Mouse (Mus musculus): Measurements from ENCODE around the gene Nxph4. TPM values are rescaled to one million over a fixed set of nuclear protein-coding genes. Genes with fewer than 3 reads are reported as not detected.

The Nxph4 gene
- total RNA-seq (2021) = 10 to 100 TPM; 13.6 to 14.0 TPM
- long read RNA-seq, experiment 1, transcript Nxph4-201 (2 exons, 1,675 nt) = major isoform, 9 of 11 reads
- long read RNA-seq, experiment 1, partial matches to known transcripts = 0 of 11 reads
- long read RNA-seq, experiment 1, other reads (novel, unspliced or antisense) = 2 of 11 reads
- long read RNA-seq, experiment 2, transcript Nxph4-201 (2 exons, 1,675 nt) = major isoform, 8 of 9 reads
- long read RNA-seq, experiment 2, partial matches to known transcripts = 0 of 9 reads
- long read RNA-seq, experiment 2, other reads (novel, unspliced or antisense) = 1 of 9 reads

DNA sequence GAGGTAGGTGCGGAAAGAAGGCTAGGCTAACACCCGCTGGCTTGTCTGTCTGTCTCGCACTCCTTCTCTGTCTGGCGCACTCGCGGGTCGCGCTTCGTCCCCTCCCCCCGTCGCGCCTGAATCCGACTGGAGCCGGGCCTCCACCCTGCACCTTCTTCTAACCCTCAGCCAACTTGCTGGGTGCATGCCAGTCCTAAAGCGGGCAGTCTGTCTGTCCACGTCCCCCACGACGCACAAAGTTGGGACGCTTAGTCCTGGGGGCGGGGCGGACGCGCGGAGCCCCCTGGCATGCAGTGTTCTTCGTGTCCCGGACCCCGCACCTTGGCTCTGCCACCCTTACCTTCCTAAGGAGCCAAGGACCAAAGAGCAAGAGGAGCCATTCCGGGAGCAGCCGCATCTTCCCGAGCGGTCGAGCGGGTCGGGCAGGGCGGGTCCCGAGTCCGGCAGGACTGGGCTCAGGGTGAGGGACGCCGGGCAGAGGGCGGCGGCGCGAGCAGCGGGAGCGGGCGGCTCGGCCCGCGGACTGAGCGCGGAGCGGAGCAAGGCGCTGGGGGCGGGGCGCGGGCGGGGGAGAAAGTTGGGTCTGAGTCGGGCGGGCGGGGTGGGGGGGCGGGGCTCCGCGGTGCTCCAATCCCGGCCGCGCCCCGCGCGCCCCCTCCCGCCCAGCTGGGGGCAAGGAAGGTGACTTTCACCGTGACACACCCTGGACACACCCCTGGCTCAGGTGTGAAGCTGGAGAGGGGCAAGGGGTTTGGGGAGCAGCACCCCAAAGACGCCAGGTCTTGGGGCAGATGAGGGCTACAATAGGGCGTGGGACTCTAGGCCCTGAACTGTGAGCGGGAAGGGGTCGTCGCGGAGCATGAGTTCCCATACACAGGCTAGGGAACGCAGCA lies at the start of gene Nxph4:
Nxph4 (minus strand) TSS at position 524 of the 893 bp plus-strand sequence.
- DNase-seq (ENCODE audit: low spot score in 2 of 2) = no peak

DNA sequence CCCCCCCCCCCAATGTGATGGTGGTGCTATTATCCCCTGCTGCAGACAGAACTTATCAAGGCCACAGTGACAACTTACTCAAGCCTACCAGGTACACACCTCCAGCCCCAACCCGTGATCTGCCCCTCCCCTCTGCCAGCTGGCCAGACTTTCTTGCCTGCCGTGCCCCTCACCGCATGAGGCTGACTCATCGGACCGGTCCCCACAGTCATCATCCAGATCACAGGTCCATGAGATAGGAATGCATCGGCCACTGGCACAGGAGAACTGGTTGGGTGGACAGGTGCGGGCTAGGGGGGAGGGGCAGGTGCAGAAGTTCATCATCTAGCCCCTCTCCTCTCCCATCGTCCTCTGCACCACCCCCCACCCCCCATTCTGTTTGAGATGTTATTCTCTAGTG lies 49.3 kb upstream of the Nxph4 start:
- no peak for DNase-seq (ENCODE audit: low spot score in 2 of 2)

DNA sequence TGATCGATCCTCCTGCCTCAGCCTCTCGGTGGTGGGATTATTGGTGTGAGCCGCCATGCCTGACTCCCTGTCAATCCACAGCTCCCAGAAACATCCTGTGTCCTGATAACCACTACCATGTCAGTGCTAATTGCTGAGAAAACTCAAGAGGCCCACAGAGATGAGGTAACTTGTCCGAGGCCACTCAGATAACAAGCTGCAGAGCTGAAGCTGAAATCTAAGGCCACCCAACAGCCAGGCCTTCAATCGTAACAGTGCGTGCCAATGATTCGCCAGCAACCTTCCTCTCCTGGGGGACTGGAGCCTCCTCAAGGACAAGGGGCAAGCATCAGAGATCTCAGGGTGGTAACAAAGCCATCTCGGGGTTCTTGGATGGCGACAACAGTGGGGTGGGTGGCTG lies 46.9 kb upstream of the Nxph4 start:
- DNase-seq (ENCODE audit: low spot score in 2 of 2) = no peak

DNA sequence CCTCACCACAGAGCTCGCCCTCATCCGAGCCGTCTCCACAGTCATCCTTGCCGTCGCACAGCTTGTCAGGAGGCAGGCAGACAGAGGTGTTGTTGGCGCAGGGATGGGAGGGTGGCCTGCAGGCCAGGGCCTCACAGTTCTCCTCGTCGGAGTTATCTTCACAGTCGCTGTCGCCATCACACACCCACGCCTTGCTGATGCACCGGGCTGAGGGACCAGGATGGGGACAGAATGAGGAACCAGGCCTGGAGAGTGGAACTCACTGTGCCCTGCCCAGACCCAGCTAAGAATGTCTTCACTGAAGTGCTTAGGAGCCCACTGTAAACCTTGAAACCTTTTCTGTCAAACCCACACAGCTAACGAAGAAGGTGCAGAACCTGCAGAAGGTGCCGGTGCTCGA lies 43.6 kb upstream of the Nxph4 start:
- no peak for DNase-seq (ENCODE audit: low spot score in 2 of 2)

DNA sequence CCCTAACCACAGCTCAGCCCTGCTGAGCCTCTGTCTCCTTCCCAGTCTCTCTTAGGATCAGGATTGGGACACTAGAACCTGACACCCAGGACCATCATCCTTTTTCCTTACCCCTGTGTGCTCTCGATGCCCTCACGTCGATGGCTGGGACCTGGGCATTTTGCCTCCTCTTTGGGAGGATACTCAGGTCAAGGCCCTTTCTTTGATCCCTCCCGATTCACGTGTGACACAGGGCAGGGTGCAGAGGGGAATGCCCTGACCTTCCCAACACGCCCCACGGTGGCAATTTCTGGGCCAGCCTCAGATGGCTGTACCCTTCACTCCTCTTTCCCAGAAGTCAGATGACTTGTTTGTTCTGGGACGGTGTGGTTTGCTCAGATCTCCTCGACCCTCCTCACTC lies 42.8 kb upstream of the Nxph4 start:
- DNase-seq (ENCODE audit: low spot score in 2 of 2) = no peak

DNA sequence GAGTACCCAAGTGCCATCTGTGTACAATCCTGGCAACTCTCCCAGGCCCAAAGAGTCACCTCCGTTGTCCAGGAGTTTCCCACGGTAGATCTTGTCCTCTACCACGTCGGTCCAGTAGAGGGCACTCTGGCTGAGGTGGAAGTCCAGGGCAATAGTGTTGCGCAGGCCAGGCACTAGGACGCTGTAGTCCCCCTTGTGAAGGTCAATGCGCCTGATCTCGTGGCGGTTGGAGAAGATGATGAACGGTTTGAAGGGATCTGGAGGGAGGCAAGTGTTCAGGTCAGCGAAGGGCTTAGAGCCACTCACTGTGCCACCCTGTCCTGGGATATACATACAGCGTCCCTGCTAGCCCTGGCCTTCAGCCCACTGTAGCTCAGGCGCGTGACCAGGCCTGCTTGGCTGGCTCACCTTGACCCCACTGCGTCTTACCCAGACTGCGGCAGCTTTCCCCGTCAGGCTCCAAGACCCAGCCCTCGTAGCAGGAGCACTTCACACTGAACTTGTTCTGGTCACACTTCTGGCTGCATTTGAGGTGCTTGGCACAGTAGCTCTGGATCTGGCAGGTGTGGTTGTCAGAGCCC lies 42.1 kb upstream of the Nxph4 start:
- DNase-seq (ENCODE audit: low spot score in 2 of 2) = peak; percentile 52 to 58

DNA sequence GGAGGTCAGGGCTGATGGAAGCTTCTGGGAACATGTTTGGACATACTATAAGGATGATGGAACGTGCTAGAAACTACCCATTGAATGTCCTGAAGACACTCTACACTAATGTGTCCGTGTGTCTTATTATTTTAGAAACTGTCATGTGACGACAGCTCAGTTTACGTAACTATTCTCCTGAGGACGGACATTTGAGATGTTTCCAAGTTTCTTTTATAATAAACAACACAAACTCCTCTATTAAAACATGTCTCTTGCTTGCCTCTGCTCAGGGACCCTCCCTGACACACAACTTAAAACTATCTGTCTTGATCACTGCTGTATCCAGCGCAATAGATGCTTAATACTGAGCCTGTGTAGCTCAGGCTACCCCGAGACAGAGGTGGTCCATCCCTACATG lies 41.4 kb upstream of the Nxph4 start:
- DNase-seq (ENCODE audit: low spot score in 2 of 2) = no peak

DNA sequence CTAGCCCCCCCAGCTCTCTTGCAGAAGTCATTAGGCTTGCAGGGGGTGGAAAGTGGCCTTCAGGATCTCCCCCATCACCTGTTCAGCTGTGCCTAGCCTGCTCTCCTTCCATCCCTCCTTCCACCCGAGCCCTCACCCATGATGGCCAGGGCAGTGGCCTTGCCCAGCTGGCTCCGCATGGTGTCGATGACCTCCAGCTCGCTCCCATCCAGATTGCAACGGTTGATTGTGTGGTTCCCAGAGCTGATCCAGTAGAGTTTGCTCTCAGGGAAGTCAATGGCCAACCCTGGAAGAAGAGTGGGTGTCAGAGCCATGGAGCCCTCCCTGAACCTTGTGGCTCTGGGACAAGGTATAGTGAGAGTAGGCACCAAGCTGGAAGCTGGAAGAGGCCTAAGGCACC lies 37.9 kb upstream of the Nxph4 start:
- no peak for DNase-seq (ENCODE audit: low spot score in 2 of 2)

DNA sequence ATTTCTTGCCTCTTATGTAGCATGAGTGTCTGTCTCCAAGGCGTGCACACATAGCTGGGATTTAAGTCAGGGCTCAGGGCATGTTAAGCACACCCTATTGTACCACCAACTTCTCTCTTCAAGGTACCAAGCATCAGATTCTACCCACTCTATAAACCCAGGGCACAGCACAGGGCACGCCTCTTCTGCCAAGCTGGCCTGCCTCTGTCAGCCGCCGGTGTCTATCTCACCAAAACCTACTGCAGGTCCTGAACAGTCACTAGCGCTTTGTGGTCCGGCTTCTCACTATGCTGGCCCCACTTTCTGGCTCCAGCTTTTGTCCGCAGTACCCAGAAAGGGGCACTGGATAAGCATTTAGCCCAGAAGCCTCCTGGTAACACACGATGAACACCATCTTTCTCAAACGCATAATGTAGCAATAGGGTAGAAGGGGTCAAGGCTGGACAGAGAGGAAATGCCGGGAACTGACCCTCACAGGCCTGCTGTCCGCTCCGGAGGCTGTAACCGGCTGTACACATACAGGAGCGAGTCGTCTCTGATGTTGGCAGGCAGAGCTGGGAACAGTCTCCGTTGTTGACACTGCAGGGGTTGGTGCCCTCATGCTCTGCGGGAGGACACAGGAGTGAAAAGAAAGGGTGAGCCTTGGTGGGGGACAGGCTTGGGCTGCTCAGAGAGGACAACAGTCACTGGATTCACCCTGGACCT lies 36.7 kb upstream of the Nxph4 start:
- no peak for DNase-seq (ENCODE audit: low spot score in 2 of 2)

DNA sequence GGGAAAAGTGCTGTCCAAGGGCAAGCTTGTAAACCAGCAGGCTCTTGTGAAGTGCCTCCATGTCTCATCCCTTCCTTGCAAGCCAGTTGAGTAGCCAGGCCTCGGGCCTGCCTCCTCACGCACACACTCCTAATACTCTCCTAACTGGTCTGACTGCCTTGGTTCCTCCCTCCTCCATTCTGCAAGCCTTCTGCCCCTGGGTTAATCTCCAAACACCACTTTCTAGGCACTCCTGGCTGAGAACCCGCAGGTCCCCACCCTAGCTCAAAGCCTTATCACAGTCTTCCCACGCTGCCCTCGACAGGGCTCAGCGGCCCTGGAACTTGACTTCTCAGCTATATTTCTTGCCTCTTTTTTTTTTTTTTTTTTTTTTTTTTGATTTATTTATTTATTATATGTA lies 36.0 kb upstream of the Nxph4 start:
- no peak for DNase-seq (ENCODE audit: low spot score in 2 of 2)

DNA sequence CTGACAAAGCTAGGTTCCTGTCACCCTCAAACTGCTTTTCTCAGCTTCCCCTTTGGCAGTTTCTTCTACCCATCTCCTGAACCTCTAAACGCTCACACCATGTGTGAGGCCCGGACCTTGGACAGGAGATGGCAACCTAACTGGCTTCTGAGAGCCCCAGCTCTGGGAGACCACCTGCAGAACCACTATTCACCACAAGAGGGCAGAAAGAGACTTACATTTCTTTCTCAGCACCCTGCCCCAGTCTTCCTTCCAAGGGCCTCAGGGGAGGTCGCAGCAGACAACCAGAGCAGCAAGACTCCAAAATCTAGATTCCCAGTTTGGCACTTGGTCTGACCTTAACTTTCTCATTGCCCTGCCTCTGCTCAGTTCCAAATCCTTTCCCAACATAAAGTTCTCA lies 35.1 kb upstream of the Nxph4 start:
- peak; percentile 46 to 68 for DNase-seq (ENCODE audit: low spot score in 2 of 2)

DNA sequence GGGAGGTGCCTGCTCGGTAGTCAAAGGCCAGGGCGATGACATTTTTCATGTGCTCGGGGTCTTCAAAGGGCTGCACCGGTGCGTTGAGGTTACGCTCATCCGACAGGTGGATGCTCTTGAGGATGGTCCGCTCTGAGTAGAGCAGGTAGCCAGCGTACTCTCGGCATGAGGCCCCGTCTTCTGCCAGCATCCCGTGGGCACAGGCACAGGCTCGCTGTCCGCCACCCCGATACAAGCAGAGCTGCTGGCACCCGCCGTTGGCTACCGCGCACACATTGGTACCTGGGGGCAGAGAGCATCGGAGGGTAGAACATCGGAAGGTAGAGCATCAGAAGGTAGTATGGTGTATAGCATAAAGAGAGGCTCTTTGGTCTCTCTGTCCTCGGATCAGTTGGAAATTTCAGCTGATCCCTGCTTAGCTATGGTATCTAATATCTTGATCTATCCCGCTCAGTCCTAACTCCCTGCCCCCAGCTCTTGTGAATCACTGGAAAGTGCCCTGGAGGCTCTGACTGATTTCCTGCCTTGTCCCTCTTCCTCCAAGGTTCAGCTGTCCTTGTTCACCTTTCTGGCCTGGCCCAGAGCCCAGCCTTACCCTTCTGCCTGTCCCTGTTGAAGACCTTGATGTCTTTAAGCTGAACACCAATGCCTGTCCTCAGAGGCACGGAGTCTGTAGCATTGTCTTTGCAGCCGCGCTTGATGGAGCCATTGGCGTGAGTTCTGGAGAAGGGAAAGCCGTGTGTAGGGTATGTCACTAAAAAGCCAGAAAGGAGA lies 32.4 kb upstream of the Nxph4 start:
- no peak for DNase-seq (ENCODE audit: low spot score in 2 of 2)

DNA sequence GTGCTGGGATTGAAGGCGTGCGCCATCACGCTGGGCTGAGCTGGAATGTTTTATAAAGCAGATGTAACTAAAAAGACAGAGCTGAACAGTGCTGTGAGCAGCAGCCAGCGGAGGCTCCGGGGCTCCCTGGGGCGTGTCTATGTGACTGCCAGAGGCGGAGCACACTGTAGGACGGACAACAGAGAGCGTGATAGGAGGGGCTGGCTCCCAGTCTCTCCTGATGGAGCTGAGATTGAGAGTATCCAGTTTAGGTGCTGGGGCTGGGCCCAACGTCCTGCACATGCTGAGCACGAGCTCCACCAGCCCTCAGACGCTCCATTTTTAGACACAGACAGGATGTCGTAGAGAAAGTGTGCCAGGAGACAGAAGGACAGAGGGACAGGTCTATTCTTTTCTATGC lies 29.9 kb upstream of the Nxph4 start:
- DNase-seq (ENCODE audit: low spot score in 2 of 2) = no peak

DNA sequence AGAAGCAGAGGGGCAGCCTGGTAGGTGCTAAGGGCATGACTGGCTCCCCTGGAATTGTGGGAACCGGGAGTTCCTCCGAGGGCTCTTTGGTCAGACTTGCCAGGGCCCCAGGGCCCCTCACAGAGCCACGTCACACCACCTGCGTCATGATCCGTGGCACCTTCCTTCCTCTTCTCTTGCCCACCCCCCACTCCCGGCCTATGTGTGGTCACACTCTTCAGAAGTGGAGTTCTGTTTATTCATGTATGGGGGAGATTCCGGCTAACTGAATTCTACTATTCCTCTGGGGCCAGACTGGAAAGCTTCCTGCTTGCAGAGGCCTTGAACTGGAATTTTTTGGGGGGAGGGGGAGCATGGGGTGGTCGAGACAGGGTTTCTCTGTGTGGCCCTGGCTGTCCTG lies 29.5 kb upstream of the Nxph4 start:
- no peak for DNase-seq (ENCODE audit: low spot score in 2 of 2)

DNA sequence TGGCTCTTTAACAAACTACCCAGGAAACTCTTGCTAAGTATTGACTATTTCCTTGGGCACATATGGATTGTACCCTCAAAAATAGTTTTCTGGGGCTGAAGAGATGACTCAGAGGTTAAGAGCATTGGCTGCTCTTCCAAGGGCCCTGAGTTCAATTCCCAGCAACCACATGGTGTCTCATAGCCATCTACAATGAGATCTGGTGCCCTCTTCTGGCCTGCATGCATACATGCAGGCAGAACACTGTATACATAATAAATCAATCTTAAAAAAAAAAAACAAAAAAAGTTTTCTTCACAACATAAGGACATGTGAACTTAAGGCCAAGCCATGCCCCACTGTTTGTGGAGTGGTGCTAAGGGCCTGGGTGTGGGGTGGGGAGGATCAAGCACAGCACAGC lies 26.8 kb upstream of the Nxph4 start:
- DNase-seq (ENCODE audit: low spot score in 2 of 2) = no peak

DNA sequence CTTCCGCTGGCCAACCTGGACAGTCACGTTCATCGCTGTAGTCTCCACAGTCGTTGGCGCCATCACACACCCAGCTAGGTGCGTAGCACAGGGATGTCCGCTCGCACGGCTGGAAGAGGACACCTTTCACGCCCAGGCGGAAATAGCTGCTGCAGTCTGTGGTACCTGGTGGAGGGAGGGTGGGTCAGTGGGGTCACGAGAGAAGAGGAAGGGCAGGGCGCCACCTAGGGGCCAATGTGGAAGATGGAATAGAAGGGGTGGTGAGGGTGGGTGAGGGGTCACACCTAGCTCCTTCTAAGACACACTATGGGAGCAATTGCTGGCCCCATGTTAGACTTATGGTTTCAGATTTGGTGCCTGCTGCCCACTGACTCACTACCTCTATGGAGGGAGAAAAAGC lies 23.0 kb upstream of the Nxph4 start:
- no peak for DNase-seq (ENCODE audit: low spot score in 2 of 2)

DNA sequence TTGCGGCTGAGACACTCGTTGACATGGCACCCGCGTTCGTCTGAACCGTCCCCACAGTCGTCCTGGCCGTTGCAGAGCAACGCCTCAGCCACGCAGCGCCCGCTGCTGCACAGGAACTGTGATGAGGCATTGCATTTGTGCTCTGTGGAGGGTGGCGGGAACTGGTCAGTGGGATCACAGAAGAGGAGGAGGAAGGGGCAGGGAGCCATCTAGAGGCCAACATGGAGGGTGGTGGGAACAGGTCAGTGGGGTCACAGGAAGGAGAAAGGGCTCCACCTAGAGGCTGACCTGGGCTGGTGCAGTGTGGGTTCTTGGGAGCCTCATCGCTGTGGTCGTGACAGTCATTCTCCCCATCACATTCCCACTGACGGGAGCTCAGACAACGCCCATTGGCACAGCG lies 21.3 kb upstream of the Nxph4 start:
- DNase-seq (ENCODE audit: low spot score in 2 of 2) = no peak

DNA sequence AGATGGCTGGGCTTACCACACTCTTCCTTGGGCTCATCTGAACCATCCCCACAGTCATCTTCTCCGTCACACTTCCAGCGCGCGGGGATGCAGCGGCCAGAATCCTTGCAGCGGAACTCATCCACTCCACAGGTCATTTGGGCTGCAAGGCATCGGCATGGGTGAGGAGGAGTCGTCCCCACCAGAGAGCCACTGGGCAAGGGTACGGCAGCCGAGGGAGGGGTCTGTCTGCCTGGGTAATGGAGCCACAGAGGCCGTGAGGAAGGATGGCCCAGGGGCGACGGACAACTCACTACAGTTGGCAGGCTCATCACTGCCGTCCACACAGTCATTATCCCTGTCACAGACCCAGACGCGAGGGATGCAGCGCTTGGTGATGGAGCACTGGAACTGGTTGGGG lies 15.5 kb upstream of the Nxph4 start:
- no peak for DNase-seq (ENCODE audit: low spot score in 2 of 2)

DNA sequence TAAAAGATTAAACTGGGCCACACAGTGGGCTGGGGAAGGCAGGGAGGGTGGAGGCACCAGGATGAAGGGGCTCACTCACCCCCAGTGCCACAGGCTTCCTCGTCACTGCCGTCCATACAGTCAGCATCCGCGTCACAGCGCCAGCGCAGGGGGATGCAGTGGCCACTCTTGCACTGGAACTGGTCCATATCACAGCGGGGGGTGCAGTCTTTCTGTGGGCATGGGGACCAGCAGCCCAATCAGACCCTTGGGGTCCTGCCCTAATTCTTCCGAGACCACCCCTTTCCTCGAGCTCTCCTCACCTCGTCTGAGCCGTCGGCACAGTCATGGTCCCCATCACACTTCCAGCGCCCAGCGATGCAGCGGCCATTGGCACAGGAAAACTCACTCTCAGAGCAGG lies 13.9 kb upstream of the Nxph4 start:
- no peak for DNase-seq (ENCODE audit: low spot score in 2 of 2)

DNA sequence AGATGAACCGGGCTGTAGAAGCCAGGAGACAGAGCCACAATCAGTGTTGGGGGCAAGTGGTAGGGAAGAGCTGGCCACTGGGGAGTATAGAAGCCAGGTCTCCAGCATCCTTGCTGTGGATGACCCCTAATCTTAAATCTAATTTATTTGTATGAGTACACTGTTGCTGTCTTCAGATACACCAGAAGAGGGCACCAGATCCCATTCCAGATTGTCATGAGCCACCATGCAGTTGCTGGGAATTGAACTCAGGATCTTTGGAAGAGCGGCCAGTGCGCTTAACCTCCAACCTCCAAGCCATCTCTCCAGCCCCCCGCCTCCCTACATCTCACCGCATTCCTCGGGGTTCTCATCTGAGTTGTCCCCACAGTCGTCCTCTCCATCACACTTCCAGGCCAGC lies 12.1 kb upstream of the Nxph4 start:
- DNase-seq (ENCODE audit: low spot score in 2 of 2) = no peak

DNA sequence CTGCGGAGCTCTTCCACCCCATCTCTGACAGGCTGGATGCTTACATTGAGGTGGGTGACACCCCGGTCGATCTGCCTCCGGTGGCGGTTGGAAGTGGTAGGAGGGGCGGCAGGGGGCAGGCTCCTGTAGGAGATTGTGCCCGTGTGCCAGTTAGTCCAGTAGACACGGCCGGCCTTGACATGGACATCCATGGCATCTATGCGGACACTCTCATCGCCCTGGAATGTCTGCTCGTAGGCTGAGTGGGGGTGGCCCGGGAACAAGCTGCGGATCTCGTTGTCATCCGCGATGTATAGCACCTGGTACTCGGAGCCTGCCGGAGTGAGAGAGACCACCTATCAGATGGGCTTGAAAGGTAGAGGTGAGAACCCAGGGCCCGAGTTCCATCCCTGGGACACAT lies 10.0 kb upstream of the Nxph4 start:
- no peak for DNase-seq (ENCODE audit: low spot score in 2 of 2)
